Mouse (Mus musculus): ENCODE data around the gene Slc25a11. TPM values are rescaled to one million over a fixed set of nuclear protein-coding genes. Genes with fewer than 3 reads are reported as not detected.

Slc25a11 gene
- total and polyA plus RNA-seq, 2 experiments from 2014 or later: 140 to 160 TPM

DNA sequence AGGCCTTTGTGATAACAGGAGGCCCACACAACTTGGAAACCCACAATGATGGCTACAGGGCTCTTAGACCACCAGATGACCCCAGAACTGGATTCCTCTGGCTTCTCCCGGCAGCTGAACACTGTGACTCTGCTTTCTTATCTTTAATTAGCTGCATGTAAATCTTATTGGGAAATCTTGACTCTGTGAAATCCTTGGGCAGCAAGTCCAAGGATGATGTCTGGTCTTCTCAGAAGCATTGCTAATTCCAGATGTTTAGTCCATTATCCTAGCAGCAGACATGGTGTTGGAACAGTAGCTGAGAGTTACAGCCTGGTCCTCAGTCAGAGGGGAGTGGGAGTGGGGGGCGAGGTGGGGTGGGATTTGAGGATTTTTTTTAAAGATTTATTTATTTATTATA, 18.8 kb downstream of the Slc25a11 start:
- no peak for TF ChIP-seq CTCF (IDR thresholded peaks at IDR 0.05)
- Histone ChIP-seq H3K4me3 (ENCODE audit: low read depth, low read length) (no peak overlapping the region), H3K27ac (ENCODE audit: low read depth, low read length) (no peak overlapping the region), H3K27me3 (ENCODE audit: insufficient read depth, low read length) (no peaks in the 10 kb centered on the region), H3K9ac (replicated peaks; ENCODE audit: low read length, poor library complexity, severe bottlenecking) (no peak overlapping the region), H3K4me2 (ENCODE audit: low read depth, low read length, poor library complexity, severe bottlenecking) (no peak overlapping the region), H3K9me3 (ENCODE audit: low read length) (no peaks in the 10 kb centered on the region), H3K4me1 (ENCODE audit: insufficient read depth, low read length) (no peaks in the 10 kb centered on the region), H3K36me3 (ENCODE audit: insufficient read depth, low read length) (no peaks in the 10 kb centered on the region)
- no peak for ATAC-seq (ENCODE audit: low FRiP score)
- no peak for DNase-seq (ENCODE audit: low spot score)
- 65% methylated on average over 2 of the region's 2 CpGs for WGBS

DNA sequence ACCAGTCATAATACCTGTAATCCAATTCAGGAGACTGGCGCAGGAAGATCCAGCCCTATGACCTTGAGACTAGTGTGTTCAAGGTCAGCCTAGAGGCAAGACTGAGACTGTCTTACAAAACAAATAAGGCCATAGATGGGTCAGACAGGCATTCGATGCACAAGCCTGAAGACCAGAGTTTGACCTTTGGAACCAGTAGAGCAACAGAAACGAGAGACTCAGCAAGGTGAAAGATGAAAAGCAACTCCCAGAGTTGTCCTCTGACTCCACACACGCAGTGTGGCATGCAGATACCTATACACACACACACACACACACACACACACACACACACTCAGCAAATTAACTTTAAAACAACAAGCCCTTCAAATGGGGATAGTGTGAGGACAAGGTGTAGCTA, 20.4 kb downstream of the Slc25a11 start:
- WGBS: 79% methylated on average over 4 of the region's 4 CpGs
- ATAC-seq (ENCODE audit: low FRiP score): no peak
- no peak for DNase-seq (ENCODE audit: low spot score)
- Histone ChIP-seq H3K36me3 (ENCODE audit: insufficient read depth, low read length) (no peaks in the 10 kb centered on the region), H3K9me3 (ENCODE audit: low read length) (no peaks in the 10 kb centered on the region), H3K27me3 (ENCODE audit: insufficient read depth, low read length) (no peaks in the 10 kb centered on the region), H3K4me3 (ENCODE audit: low read depth, low read length) (no peak overlapping the region), H3K4me2 (ENCODE audit: low read depth, low read length, poor library complexity, severe bottlenecking) (no peak overlapping the region), H3K4me1 (ENCODE audit: insufficient read depth, low read length) (no peaks in the 10 kb centered on the region), H3K9ac (replicated peaks; ENCODE audit: low read length, poor library complexity, severe bottlenecking) (no peak overlapping the region), H3K27ac (ENCODE audit: low read depth, low read length) (no peak overlapping the region)
- TF ChIP-seq CTCF (IDR thresholded peaks at IDR 0.05): no peak

- ATAC-seq (ENCODE audit: low FRiP score) (no peak), DNase-seq (ENCODE audit: low spot score) (peak; percentile 40)
- Histone ChIP-seq H3K4me2 (ENCODE audit: low read depth, low read length, poor library complexity, severe bottlenecking) (no peak overlapping the region), H3K4me3 (ENCODE audit: low read depth, low read length) (no peak overlapping the region), H3K36me3 (ENCODE audit: insufficient read depth, low read length) (no peaks in the 10 kb centered on the region), H3K4me1 (ENCODE audit: insufficient read depth, low read length) (no peaks in the 10 kb centered on the region), H3K27me3 (ENCODE audit: insufficient read depth, low read length) (no peaks in the 10 kb centered on the region), H3K9me3 (ENCODE audit: low read length) (no peaks in the 10 kb centered on the region), H3K27ac (ENCODE audit: low read depth, low read length) (no peak overlapping the region), H3K9ac (replicated peaks; ENCODE audit: low read length, poor library complexity, severe bottlenecking) (no peak overlapping the region)
- WGBS: 47% methylated on average over 4 of the region's 4 CpGs
- TF ChIP-seq CTCF (IDR thresholded peaks at IDR 0.05): peak; percentile 75
Observed at GRCm38 (mm10) chr11:70625473-70625872, 21.8 kb downstream of the Slc25a11 start.

DNA sequence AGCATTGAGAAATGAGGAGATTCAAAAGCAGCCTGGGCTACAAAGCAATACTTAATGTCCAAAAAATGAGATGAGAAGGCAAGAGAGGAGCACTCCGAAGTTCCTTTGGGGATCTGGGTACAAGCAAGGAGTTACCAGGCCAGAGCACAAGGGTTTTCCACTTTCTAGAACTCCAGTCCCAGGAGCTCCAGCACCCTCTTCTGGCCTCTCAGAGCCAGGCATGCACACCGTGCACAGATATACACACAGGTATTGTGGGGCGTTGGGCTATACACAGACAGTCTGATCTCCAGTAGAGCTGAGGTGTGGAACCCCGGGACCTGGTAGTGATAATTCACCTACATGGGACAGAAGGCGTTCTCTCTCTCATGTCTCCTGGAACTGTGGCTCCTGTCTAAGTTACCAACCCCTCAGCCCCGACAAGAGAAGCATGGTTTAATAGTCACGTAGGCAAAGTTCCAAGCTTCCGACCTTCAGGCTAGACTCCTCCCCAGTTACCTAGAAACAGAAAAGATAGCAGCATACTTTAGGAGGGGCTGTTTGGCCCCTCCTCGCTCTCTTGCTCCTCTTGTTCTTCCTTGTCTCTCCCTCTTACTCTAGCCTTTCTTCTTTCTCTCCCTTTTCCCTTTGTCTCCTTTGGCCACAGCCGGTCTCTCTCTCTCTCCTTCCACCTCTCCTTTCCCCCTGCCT, 24.1 kb downstream of the Slc25a11 start:
- H3K9me3 ChIP-seq (ENCODE audit: low read length): no peaks in the 10 kb centered on the region
- no peaks in the 10 kb centered on the region for H3K36me3 ChIP-seq (ENCODE audit: insufficient read depth, low read length)
- H3K4me2 ChIP-seq (ENCODE audit: low read depth, low read length, poor library complexity, severe bottlenecking): no peak overlapping the region
- no peak overlapping the region for H3K4me3 ChIP-seq (ENCODE audit: low read depth, low read length)
- 83% methylated on average over 10 of the region's 10 CpGs for WGBS
- H3K27ac ChIP-seq (ENCODE audit: low read depth, low read length): no peak overlapping the region
- no peak for DNase-seq (ENCODE audit: low spot score)
- no peaks in the 10 kb centered on the region for H3K4me1 ChIP-seq (ENCODE audit: insufficient read depth, low read length)
- H3K27me3 ChIP-seq (ENCODE audit: insufficient read depth, low read length): no peaks in the 10 kb centered on the region
- no peak for ATAC-seq (ENCODE audit: low FRiP score)
- peak; percentile 47 for TF ChIP-seq CTCF (IDR thresholded peaks at IDR 0.05)
- H3K9ac ChIP-seq (replicated peaks; ENCODE audit: low read length, poor library complexity, severe bottlenecking): no peak overlapping the region

DNA sequence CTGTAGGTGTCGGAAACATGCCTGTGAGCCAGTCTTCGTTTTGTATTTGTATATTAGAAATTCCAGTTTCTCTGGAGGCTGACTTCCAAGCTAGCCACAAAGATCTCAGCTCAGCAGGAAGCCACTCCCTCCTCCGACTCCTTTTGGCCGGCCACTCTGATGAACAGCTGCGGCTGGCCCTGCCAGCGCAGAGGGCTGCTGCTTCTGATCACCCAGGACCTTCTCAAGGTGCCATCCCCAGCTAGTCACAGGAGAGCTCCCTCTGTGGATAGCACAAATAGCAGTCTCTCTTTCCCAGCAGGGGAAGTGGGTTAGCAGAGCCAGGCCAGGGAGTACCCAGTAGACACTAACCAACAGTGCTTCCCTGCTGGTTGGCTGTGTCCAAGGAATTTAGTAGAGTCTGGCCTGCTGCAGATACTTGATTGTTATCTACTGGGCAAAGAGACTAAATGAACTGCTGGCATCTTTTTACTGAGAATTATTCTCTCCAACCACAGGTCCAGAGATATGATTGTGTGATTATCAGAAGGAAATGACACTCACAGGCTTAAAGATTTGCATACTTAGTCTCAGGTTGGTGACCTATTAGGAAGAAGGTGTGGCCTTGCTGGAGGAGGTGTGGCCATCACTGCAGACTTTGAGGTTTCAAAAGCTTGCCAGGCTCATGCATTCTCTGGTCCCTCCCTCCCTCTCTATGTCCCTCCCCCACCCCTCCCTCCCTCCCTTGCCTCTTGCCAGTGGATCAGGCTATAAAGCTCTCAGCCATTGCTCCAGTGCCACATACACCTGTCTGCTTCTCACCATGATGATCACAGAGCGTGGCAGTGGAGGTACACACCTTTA, 25.1 kb downstream of the Slc25a11 start:
- Histone ChIP-seq H3K9ac (replicated peaks; ENCODE audit: low read length, poor library complexity, severe bottlenecking) (no peak overlapping the region), H3K36me3 (ENCODE audit: insufficient read depth, low read length) (no peaks in the 10 kb centered on the region), H3K4me3 (ENCODE audit: low read depth, low read length) (no peak overlapping the region), H3K27ac (ENCODE audit: low read depth, low read length) (no peak overlapping the region), H3K4me2 (ENCODE audit: low read depth, low read length, poor library complexity, severe bottlenecking) (no peak overlapping the region), H3K9me3 (ENCODE audit: low read length) (no peaks in the 10 kb centered on the region), H3K4me1 (ENCODE audit: insufficient read depth, low read length) (no peaks in the 10 kb centered on the region), H3K27me3 (ENCODE audit: insufficient read depth, low read length) (no peaks in the 10 kb centered on the region)
- 41% methylated on average over 7 of the region's 7 CpGs for WGBS
- DNase-seq (ENCODE audit: low spot score) (no peak), ATAC-seq (ENCODE audit: low FRiP score) (no peak)
- no peak for TF ChIP-seq CTCF (IDR thresholded peaks at IDR 0.05)

- Histone ChIP-seq H3K4me3 (ENCODE audit: low read depth, low read length) (no peak within 1 kb of the TSS), H3K4me2 (ENCODE audit: low read depth, low read length, poor library complexity, severe bottlenecking) (no peak within 1 kb of the TSS), H3K4me1 (ENCODE audit: insufficient read depth, low read length) (no peaks in the 10 kb centered on the region), H3K36me3 (ENCODE audit: insufficient read depth, low read length) (no peaks in the 10 kb centered on the region), H3K27me3 (ENCODE audit: insufficient read depth, low read length) (no peaks in the 10 kb centered on the region), H3K9me3 (ENCODE audit: low read length) (no peaks in the 10 kb centered on the region), H3K9ac (replicated peaks; ENCODE audit: low read length, poor library complexity, severe bottlenecking) (no peak within 1 kb of the TSS), H3K27ac (ENCODE audit: low read depth, low read length) (no peak within 1 kb of the TSS)
- DNase-seq (ENCODE audit: low spot score) (no peak), ATAC-seq (ENCODE audit: low FRiP score) (no peak)
- WGBS: 29% methylated on average over 1 of the region's 1 CpGs
- TF ChIP-seq CTCF (IDR thresholded peaks at IDR 0.05): no peak
Observed at GRCm38 (mm10) chr11:70619101-70619500, 28.2 kb downstream of the Slc25a11 start, which contains the start of gene Chrne. Gene Chrne (minus strand): TSS chr11:70619216.
